Mouse (Mus musculus): ENCODE measurements around the gene Olfr266. TPM values are rescaled to one million over a fixed set of nuclear protein-coding genes. Genes with fewer than 3 reads are reported as not detected.

The Olfr266 gene
- polyA plus RNA-seq, 1 experiment, result not detected

DNA sequence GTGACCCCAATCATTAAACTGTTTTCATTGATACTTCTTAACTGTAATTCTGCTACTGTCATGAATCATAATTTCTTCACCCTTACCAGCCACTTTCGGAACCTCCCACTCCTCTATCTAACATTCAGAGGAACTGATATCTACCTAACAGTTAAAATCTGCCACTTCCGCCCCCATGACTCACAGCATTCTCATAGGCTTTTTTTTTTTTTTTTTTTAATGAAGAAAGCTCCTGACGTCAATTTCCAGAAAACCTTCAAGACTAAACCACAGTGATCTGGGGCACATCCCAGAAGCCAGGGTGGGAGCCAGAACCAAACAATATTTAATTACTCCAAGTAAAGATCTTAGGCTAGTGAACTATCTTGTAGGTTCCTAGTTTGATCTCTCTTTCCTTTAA lies 41.0 kb downstream of the Olfr266 start:
- TF ChIP-seq CTCF (IDR thresholded peaks at IDR 0.05; ENCODE audit: borderline replicate concordance, insufficient read depth, low read length) (no peak), POLR2A (IDR thresholded peaks at IDR 0.05; ENCODE audit: low read depth, low read length) (no peak)

DNA sequence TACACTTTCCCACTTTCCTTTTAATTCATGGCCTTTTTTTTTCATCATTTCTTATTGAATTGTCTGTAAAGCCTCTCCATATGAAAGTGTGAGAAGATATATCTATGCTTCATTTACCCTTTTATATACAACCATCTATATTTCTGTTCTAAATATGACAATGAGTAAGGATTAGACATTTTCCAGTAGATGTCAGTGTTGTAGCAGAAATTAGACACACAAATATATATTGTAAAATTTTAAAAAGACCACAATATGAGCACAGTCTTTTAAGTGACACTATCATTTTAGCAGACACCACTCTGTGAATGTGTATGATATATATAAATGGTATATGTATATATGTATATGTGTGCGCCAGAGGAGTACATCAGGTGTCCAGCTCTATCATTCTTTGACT lies 54.3 kb downstream of the Olfr266 start:
- no peak overlapping the region for H3K27ac ChIP-seq (ENCODE audit: insufficient read depth, low read length)
- TF ChIP-seq POLR2A (IDR thresholded peaks at IDR 0.05; ENCODE audit: low read depth, low read length) (no peak), CTCF (IDR thresholded peaks at IDR 0.05; ENCODE audit: borderline replicate concordance, insufficient read depth, low read length) (no peak)
- no peak overlapping the region for H3K4me3 ChIP-seq (ENCODE audit: insufficient read depth, low read length)

More for the DNA sequence above, 41.0 kb downstream of the Olfr266 start:
- Histone ChIP-seq H3K27ac (ENCODE audit: insufficient read depth, low read length) (peak overlapping the region; percentile 34; the same call in 1 of the 2 replicates), H3K4me3 (ENCODE audit: insufficient read depth, low read length) (no peak overlapping the region), H3K4me1 (ENCODE audit: control insufficient read depth, insufficient read depth, low read length) (no peaks in the 10 kb centered on the region)

More for the DNA sequence above, 54.3 kb downstream of the Olfr266 start:
- H3K4me1 ChIP-seq (ENCODE audit: control insufficient read depth, insufficient read depth, low read length), result no peaks in the 10 kb centered on the region

Other genes starting within 250 kb of the Olfr266 start
- gene Lrif1, start 141.3 kb downstream of the Olfr266 start, polyA plus RNA-seq (2011; ENCODE audit: insufficient read length, low read depth, missing spikeins), result 18.6 and 25.1 TPM in 2 replicates
- 1.9 and 2.9 TPM in 2 replicates for gene Cd53, start 36.1 kb downstream of the Olfr266 start, polyA plus RNA-seq (2011; ENCODE audit: insufficient read length, low read depth, missing spikeins)
- 0.35 and 0.46 TPM in 2 replicates for gene Kcna3, start 209.9 kb upstream of the Olfr266 start, polyA plus RNA-seq (2011; ENCODE audit: insufficient read length, low read depth, missing spikeins)

Measured in embryonic fibroblast, embryonic 13.5 days (primary cell).